Mouse (Mus musculus): Measurements from ENCODE around the gene Inf2. TPM values are rescaled to one million over a fixed set of nuclear protein-coding genes. Genes with fewer than 3 reads are reported as not detected.

Inf2 gene
- polyA plus RNA-seq, 1 experiment = 39.9 TPM

- H3K36me3 ChIP-seq (ENCODE audit: control insufficient read depth, insufficient read depth, low read length) = no peaks in the 10 kb centered on the region
- H3K4me1 ChIP-seq (ENCODE audit: control insufficient read depth, insufficient read depth, insufficient read length) = peaks cover 23% of the 10 kb centered on the region
- peak overlapping the region; percentile 91 for H3K27ac ChIP-seq (ENCODE audit: insufficient read depth, low read length)
- peak overlapping the region; percentile 84 for H3K4me3 ChIP-seq (ENCODE audit: extremely low read depth, insufficient read depth, insufficient read length)
- TF ChIP-seq CTCF (IDR thresholded peaks at IDR 0.05; ENCODE audit: extremely low read depth, insufficient read depth, insufficient read length, insufficient replicate concordance) = no peak
- TF ChIP-seq POLR2A (IDR thresholded peaks at IDR 0.05; ENCODE audit: low read depth, low read length) = no peak
- no peak for DNase-seq (ENCODE audit: low read depth in 1 of 2, low spot score in 2 of 2)
- WGBS = 10% methylated on average over 16 of the region's 16 CpGs
- H3K27me3 ChIP-seq (ENCODE audit: control insufficient read depth, insufficient read depth, low read length) = no peaks in the 10 kb centered on the region
These were observed 31.9 kb downstream of the Inf2 start for GRCm38 (mm10) chr12:112620354-112621061.

- Histone ChIP-seq H3K4me3 (ENCODE audit: extremely low read depth, insufficient read depth, insufficient read length) (no peak overlapping the region), H3K27ac (ENCODE audit: insufficient read depth, low read length) (no peak overlapping the region), H3K4me1 (ENCODE audit: control insufficient read depth, insufficient read depth, insufficient read length) (peaks cover 22% of the 10 kb centered on the region), H3K27me3 (ENCODE audit: control insufficient read depth, insufficient read depth, low read length) (no peaks in the 10 kb centered on the region), H3K36me3 (ENCODE audit: control insufficient read depth, insufficient read depth, low read length) (no peaks in the 10 kb centered on the region)
- TF ChIP-seq CTCF (IDR thresholded peaks at IDR 0.05; ENCODE audit: extremely low read depth, insufficient read depth, insufficient read length, insufficient replicate concordance) = no peak
- no peak for TF ChIP-seq POLR2A (IDR thresholded peaks at IDR 0.05; ENCODE audit: low read depth, low read length)
- DNase-seq (ENCODE audit: low read depth in 1 of 2, low spot score in 2 of 2) = no peak
- 71% methylated on average over 3 of the region's 3 CpGs for WGBS
These were observed 33.3 kb downstream of the Inf2 start for GRCm38 (mm10) chr12:112621900-112622299.

- H3K36me3 ChIP-seq (ENCODE audit: control insufficient read depth, insufficient read depth, low read length) = no peaks in the 10 kb centered on the region
- no peak overlapping the region for H3K4me3 ChIP-seq (ENCODE audit: extremely low read depth, insufficient read depth, insufficient read length)
- WGBS = 28% methylated on average over 2 of the region's 2 CpGs
- peak in 1 of 2 experiments; percentile 63 for DNase-seq (ENCODE audit: low read depth in 1 of 2, low spot score in 2 of 2)
- no peaks in the 10 kb centered on the region for H3K27me3 ChIP-seq (ENCODE audit: control insufficient read depth, insufficient read depth, low read length)
- peaks cover 17% of the 10 kb centered on the region for H3K4me1 ChIP-seq (ENCODE audit: control insufficient read depth, insufficient read depth, insufficient read length)
- no peak overlapping the region for H3K27ac ChIP-seq (ENCODE audit: insufficient read depth, low read length)
- TF ChIP-seq POLR2A (IDR thresholded peaks at IDR 0.05; ENCODE audit: low read depth, low read length) (no peak), CTCF (IDR thresholded peaks at IDR 0.05; ENCODE audit: extremely low read depth, insufficient read depth, insufficient read length, insufficient replicate concordance) (peak; percentile 88; the same call in 1 of the 2 replicates)
These were observed 35.2 kb downstream of the Inf2 start for GRCm38 (mm10) chr12:112623742-112624141.

GRCm38 (mm10) chr12:112625700-112626099, 37.1 kb downstream of the Inf2 start:
- no peaks in the 10 kb centered on the region for H3K27me3 ChIP-seq (ENCODE audit: control insufficient read depth, insufficient read depth, low read length)
- H3K36me3 ChIP-seq (ENCODE audit: control insufficient read depth, insufficient read depth, low read length) = no peaks in the 10 kb centered on the region
- TF ChIP-seq CTCF (IDR thresholded peaks at IDR 0.05; ENCODE audit: extremely low read depth, insufficient read depth, insufficient read length, insufficient replicate concordance) (no peak), POLR2A (IDR thresholded peaks at IDR 0.05; ENCODE audit: low read depth, low read length) (no peak)
- H3K4me3 ChIP-seq (ENCODE audit: extremely low read depth, insufficient read depth, insufficient read length) = no peak overlapping the region
- 65% methylated on average over 4 of the region's 4 CpGs for WGBS
- H3K4me1 ChIP-seq (ENCODE audit: control insufficient read depth, insufficient read depth, insufficient read length) = peaks cover 15% of the 10 kb centered on the region; the same call in 1 of the 2 replicates
- H3K27ac ChIP-seq (ENCODE audit: insufficient read depth, low read length) = no peak overlapping the region
- no peak for DNase-seq (ENCODE audit: low read depth in 1 of 2, low spot score in 2 of 2)

- 69% methylated on average over 6 of the region's 6 CpGs for WGBS
- H3K27ac ChIP-seq (ENCODE audit: insufficient read depth, low read length) = no peak overlapping the region
- H3K27me3 ChIP-seq (ENCODE audit: control insufficient read depth, insufficient read depth, low read length) = no peaks in the 10 kb centered on the region
- H3K4me3 ChIP-seq (ENCODE audit: extremely low read depth, insufficient read depth, insufficient read length) = no peak overlapping the region
- TF ChIP-seq CTCF (IDR thresholded peaks at IDR 0.05; ENCODE audit: extremely low read depth, insufficient read depth, insufficient read length, insufficient replicate concordance) = no peak
- TF ChIP-seq POLR2A (IDR thresholded peaks at IDR 0.05; ENCODE audit: low read depth, low read length) = no peak
- H3K36me3 ChIP-seq (ENCODE audit: control insufficient read depth, insufficient read depth, low read length) = no peaks in the 10 kb centered on the region
- no peak for DNase-seq (ENCODE audit: low read depth in 1 of 2, low spot score in 2 of 2)
- peaks cover 15% of the 10 kb centered on the region; the same call in 1 of the 2 replicates for H3K4me1 ChIP-seq (ENCODE audit: control insufficient read depth, insufficient read depth, insufficient read length)
These were observed 37.9 kb downstream of the Inf2 start for GRCm38 (mm10) chr12:112626455-112626854.

GRCm38 (mm10) chr12:112627097-112627881, 38.7 kb downstream of the Inf2 start:
- DNase-seq (ENCODE audit: low read depth in 1 of 2, low spot score in 2 of 2) = no peak
- H3K4me3 ChIP-seq (ENCODE audit: extremely low read depth, insufficient read depth, insufficient read length) = no peak overlapping the region
- WGBS = 69% methylated on average over 7 of the region's 7 CpGs
- no peaks in the 10 kb centered on the region for H3K27me3 ChIP-seq (ENCODE audit: control insufficient read depth, insufficient read depth, low read length)
- TF ChIP-seq POLR2A (IDR thresholded peaks at IDR 0.05; ENCODE audit: low read depth, low read length) (no peak), CTCF (IDR thresholded peaks at IDR 0.05; ENCODE audit: extremely low read depth, insufficient read depth, insufficient read length, insufficient replicate concordance) (peak; percentile 18; the same call in 1 of the 2 replicates)
- no peaks in the 10 kb centered on the region for H3K36me3 ChIP-seq (ENCODE audit: control insufficient read depth, insufficient read depth, low read length)
- no peak overlapping the region for H3K27ac ChIP-seq (ENCODE audit: insufficient read depth, low read length)
- peaks cover 18% of the 10 kb centered on the region for H3K4me1 ChIP-seq (ENCODE audit: control insufficient read depth, insufficient read depth, insufficient read length)
